Mouse (Mus musculus): ENCODE measurements around the gene Cxcl15. TPM values are rescaled to one million over a fixed set of nuclear protein-coding genes. Genes with fewer than 3 reads are reported as not detected.
"Not testable (repeated sequence)": the region's sequence is repeated elsewhere in the genome, so short reads cannot be mapped to it uniquely, and the experiment has no call there.

The Cxcl15 gene
- total RNA-seq, 2 experiments from 2014 or later = not detected

DNA sequence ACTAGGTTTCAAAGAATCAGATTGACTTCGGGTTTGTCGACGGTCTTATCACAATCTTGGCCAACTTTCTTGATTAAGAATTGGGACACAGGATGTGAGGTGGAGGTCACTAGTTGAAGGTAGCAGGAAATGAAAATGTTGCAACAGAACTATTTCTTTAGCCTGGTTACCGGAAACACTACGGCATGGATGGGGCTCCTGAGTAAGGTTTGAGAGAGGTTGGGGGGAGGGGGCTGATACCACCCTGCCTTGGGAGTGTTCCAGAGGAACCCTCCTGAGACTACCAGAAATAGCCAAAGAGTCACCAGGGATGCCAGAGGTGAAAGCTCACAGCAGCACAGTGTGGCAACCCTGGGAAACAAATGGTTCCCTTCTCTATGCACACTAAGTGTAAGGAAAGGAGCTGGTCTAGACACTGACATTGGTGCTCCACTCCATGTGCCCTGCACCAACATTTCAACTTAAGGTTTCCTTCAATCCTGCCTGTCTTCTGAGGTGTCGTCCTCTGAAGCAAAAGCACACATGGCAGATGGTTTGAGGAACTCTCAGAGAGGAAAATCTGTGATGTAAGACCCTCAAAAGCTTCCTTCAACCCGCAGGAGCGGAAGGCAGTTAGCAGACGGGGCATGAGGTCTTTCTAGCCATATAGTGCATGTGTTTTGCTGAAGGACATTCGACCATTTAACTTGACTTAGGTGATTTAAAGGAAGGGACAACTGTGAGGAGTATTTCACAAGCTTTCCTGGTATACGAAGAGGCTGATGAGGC is 4.8 kb upstream of the Cxcl15 start:
- DNase-seq = no peak
- intact Hi-C loops (cut with DNase I) = loop anchor here (5.0 kb wide), 1 partner anchor 127 kb away; no protein-coding TSS in a partner anchor

- intact Hi-C loops (cut with DNase I) = no loop called here
Observed at GRCm38 (mm10) chr5:90790074-90790502, 4.2 kb upstream of the Cxcl15 start.

GRCm38 (mm10) chr5:90795392-90795791 is 1.1 kb downstream of the Cxcl15 start:
- intact Hi-C loops (cut with DNase I); DNase-seq: not testable (repeated sequence)

More at GRCm38 (mm10) chr5:90790074-90790502, 4.2 kb upstream of the Cxcl15 start:
- DNase-seq = no peak

GRCm38 (mm10) chr5:90804574-90804973 is 10.2 kb downstream of the Cxcl15 start:
- DNase-seq = no peak
- intact Hi-C loops (cut with DNase I) = no loop called here

GRCm38 (mm10) chr5:90806050-90806449 is 11.7 kb downstream of the Cxcl15 start:
- DNase-seq = no peak
- intact Hi-C loops (cut with DNase I) = no loop called here

- intact Hi-C loops (cut with DNase I) = no loop called here
- no peak for DNase-seq
Observed at GRCm38 (mm10) chr5:90807176-90807950, 13.0 kb downstream of the Cxcl15 start.

DNA sequence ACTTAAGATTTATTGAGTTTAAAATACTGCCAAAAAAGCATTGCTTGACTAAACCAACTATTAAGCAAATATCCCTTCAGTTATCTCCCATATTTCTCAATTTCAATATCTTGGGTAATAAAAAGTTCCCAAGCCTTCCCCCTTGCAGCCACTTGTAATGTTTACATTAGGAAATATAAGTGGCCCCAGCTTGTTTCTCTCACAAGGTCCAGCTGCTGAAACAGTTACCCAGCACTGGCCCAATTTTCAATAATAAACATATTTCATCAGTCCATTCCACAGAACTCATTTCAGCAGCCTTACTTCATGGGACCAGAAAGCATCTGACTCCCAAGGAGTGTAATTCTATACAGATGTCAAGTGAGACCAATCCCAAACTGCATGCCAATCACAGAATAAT is 25.4 kb downstream of the Cxcl15 start:
- no peak for DNase-seq
- intact Hi-C loops (cut with DNase I) = no loop called here

- intact Hi-C loops (cut with DNase I) = no loop called here
- DNase-seq = no peak
Observed at GRCm38 (mm10) chr5:90832145-90832767, 37.9 kb downstream of the Cxcl15 start.

- no peak for DNase-seq
- intact Hi-C loops (cut with DNase I) = no loop called here
Observed at GRCm38 (mm10) chr5:90832768-90833388, 38.5 kb downstream of the Cxcl15 start.

- intact Hi-C loops (cut with DNase I) = no loop called here
- DNase-seq = no peak
Observed at GRCm38 (mm10) chr5:90834436-90834835, 40.1 kb downstream of the Cxcl15 start.

GRCm38 (mm10) chr5:90838582-90838981 is 44.2 kb downstream of the Cxcl15 start:
- no peak for DNase-seq
- intact Hi-C loops (cut with DNase I) = no loop called here

DNA sequence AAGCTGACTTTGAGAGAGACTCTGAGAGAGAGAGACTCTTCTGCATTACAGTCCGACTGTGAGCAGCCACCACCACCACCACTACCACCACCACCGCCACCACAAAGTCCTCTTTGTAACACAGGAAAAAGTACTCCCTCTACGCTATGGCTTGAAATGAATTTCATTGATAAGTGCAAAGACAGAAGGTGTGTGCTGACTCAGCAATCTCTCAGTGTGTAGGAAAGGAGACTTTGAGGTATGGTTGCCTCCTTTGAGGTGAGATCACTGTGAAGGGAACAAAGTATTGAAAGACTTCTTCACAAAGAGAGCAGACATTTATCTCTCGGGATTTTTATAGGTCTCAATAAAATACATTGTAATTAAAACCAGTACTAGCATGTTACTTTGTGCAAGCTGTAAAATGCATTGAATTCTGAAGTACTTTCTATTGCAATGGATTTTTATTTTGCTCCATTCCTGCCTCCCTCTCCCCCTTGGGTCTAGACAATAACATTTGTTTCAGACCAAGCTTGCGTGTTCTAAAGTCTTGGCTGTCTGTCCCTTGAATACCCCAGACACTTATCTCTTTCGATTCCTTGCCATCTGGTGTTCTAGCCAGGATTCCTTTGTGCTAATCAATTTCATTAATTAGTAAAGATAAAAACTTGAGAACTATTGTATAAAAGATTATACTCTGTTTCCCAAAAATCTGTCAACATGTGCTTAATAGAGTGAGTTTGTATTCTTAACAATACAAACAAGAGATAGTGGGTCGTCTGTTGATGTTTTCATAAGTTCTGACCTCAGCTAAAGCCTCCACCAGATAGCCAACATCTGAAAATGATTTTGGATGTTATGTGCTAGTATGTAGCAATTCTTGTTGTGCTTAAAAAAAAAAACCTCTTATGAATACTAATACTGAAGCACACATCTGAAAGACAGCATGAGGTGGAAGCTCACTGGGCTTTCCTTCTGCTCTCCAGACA is 46.9 kb downstream of the Cxcl15 start:
- DNase-seq = no peak
- intact Hi-C loops (cut with DNase I) = no loop called here

DNA sequence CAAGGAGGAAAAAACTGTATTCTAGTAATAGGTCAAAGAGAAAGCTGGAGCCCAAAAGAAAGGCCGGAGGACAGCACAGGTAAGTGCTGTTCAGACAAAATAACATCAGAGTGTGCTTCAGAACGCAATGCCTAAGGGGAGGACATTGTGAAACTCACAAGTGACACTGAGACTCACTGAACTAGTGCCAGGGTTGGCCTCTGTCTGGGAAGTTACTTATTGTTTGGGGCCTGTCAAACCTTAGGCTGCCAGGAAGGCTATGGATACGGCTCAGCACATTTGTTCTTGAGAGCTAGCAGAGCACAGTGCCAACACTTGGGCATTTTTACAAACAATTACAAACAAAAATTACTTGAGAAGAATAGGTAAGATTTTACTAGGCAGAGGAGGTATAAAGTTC is 49.6 kb downstream of the Cxcl15 start:
- intact Hi-C loops (cut with DNase I) = no loop called here
- no peak for DNase-seq

GRCm38 (mm10) chr5:90850096-90850495 is 55.8 kb downstream of the Cxcl15 start:
- DNase-seq; intact Hi-C loops (cut with DNase I): not testable (repeated sequence)

- DNase-seq; intact Hi-C loops (cut with DNase I): not testable (repeated sequence)
Observed at GRCm38 (mm10) chr5:90851391-90851790, 57.1 kb downstream of the Cxcl15 start.

All from gastrocnemius, postnatal 36 days (tissue).